Mouse (Mus musculus) splenic B cell, adult 2 months (primary cell): Measurements from ENCODE around the gene Lrrc1.

Experiments
- DNase-seq: peaks from one replicate; pipeline ENCODE4 v3.0.0-alpha.2; 2011; ENCODE audit warnings: low read depth, low spot score
- H3K27me3 ChIP-seq: 2 replicates; pipeline ENCODE4 v1.6.1; 2012; ENCODE audit warnings: mild to moderate bottlenecking, low read length, moderate library complexity, mixed read lengths; ENCODE audit not compliant: control insufficient read depth, poor library complexity, insufficient read depth, severe bottlenecking
- H3K36me3 ChIP-seq: 2 replicates; pipeline ENCODE4 v1.6.1; 2012; ENCODE audit warnings: mild to moderate bottlenecking, low read length, moderate library complexity, mixed read lengths; ENCODE audit not compliant: control insufficient read depth, poor library complexity, insufficient read depth, severe bottlenecking

Gene Lrrc1

DNA sequence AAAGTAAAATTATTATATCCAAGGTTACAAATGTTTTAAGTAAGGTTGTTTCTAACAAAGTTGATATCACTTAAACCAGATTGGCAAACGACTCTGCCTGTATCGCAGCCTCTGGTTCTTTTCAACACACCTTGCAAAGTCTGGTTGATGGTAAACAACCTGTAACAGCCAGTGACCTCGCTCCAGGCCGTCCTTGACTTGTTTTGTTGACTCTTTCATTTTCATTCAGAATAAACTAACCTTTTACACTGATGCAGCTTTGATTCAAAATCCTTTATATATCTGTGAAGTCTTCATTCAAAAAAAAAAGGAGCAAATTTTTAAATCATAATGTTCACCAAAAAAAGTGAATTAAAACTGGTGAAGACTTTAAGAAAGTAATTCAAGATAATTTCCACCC, 147.6 kb downstream of the Lrrc1 start:
- DNase-seq: no peak
- H3K36me3 ChIP-seq: no peaks in the 10 kb centered on the region
- H3K27me3 ChIP-seq: no peaks in the 10 kb centered on the region

DNA sequence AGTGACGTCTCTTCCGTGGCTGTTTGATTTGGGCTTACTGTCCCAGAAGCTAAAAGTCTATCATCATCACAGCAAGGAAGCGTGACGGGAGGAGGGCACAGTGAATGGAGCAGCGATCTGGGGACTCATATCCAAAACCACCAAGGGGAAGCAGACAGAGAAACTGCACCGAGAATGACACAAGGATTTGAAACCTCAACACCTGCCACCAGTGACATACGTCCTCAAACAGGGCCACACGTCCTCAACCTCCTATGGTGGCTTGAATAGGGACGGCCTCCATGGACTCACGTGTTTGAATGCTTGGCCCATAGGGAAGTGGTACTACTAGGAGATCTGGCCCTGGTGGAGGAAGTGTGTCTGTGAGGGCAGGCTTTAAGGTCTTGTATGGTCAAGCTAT, 153.4 kb downstream of the Lrrc1 start:
- Histone ChIP-seq H3K36me3 (no peaks in the 10 kb centered on the region), H3K27me3 (no peaks in the 10 kb centered on the region)
- no peak for DNase-seq

DNA sequence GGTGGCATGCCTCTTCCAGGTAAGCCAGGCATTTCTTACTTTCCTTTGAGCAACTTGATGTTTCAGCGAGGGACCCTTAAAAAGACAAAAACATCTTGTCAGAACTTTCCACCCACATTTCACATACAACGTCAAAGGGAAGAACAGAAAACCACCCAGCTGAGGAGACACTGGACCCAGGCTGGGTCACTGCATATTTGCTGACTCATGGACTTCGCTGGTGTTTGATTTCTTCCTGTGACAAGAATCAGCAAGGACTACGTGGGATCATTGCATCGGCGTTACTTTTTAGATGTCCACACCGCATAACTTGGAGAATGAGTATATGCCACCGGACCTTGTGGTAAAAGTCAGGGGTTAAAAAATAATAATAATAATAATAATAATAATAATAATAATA, 155.7 kb downstream of the Lrrc1 start:
- no peaks in the 10 kb centered on the region for H3K36me3 ChIP-seq
- DNase-seq: no peak
- no peaks in the 10 kb centered on the region for H3K27me3 ChIP-seq

DNA sequence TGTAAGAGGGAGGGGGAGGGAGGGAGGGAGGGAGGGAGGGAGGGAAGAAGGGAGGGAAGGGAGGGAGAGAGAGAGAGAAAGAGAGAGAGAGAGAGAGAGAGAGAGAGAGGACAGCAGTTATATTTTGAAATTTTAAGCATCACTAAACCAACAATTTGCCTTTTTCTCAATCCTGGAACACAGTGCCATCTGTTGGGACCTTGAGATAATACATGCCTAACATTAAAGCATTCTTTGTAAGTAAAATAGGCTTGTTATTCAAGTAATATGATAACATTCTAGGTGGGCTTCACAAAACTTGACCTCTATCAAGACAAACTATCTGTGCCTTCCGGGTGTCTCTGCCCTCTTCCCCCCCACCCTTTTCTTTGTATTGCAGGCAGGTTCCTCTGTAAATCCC, 157.9 kb downstream of the Lrrc1 start:
- H3K36me3 ChIP-seq: no peaks in the 10 kb centered on the region
- peak; percentile 15 for DNase-seq
- H3K27me3 ChIP-seq: no peaks in the 10 kb centered on the region

DNA sequence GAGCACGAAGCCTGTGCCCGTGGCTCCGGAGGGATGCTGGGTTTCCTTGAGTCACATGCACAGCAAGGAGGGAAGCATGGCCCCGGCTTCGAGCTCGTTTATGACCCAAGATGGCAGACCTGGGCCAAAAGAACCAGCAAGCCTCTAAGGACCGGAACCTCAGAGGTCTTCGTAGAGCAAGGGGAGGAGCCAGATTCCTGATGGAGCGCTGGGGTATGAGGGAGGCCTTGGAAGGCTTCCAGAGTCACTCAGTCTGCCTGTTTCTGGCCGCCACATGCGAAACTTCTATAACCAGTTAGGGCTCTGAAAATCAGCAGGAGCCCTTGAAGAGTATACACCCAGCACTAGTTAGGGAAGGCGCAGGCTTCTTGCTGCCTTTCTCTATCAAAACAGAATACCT, 159.1 kb downstream of the Lrrc1 start:
- no peaks in the 10 kb centered on the region for H3K36me3 ChIP-seq
- no peaks in the 10 kb centered on the region for H3K27me3 ChIP-seq
- no peak for DNase-seq

DNA sequence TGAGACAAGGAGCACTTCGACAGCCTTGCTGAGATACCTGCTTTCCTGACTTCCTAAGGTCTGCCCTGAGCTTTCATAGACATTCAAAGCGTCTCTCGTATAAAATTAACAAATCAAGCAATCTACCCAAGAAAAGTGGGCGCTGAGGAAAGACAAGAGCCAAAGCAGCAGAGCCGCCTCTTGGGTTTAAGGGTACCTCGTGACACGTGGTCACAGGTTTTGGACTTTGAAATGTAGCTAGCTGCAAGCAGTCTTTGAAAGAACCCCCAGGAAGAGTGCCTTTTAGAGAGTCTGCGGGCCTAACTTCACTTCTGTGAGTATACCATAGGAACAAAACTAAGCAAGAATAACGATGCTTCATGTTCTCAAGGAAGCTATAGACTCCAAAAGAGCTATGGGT, 160.0 kb downstream of the Lrrc1 start:
- Histone ChIP-seq H3K36me3 (no peaks in the 10 kb centered on the region), H3K27me3 (no peaks in the 10 kb centered on the region)
- no peak for DNase-seq

DNA sequence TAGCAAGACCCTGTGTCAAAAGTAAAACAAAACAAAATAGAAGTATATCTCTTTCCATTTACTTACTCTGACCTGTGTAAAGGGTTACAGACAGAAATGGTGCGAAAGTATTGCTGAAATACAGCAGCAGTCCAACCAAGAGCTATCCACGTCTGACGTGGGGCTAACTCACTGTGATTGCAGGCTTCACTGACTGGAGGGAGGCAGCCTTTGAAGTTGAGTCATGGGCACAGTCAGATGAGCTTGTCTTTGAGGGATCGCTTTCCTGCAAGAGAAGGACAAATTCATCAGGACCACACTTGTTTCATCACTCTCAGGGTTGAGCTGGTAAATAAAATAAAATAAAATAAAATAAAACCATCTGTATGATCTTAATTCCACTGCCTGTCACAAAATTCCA, 160.7 kb downstream of the Lrrc1 start:
- no peak for DNase-seq
- no peaks in the 10 kb centered on the region for H3K36me3 ChIP-seq
- no peaks in the 10 kb centered on the region for H3K27me3 ChIP-seq

DNA sequence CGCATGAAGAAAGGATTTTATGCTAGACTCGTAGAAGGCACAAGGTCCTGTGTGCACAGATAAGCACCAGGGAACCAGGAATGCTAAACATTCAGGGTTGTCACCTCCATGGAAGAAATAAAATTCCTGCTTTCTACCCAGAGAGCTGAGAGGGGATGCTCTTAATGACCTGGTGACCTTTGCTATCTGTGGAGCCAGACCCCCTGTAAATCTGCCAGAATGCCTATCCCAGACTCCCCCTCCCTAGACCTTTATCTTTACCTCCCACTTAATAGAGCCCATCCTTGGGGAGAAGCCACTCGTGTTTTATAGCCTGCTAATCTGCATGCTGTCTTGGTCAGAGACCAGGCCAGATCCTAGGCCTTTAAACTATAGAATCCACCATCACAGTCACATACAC, 162.2 kb downstream of the Lrrc1 start:
- no peaks in the 10 kb centered on the region for H3K27me3 ChIP-seq
- no peak for DNase-seq

DNA sequence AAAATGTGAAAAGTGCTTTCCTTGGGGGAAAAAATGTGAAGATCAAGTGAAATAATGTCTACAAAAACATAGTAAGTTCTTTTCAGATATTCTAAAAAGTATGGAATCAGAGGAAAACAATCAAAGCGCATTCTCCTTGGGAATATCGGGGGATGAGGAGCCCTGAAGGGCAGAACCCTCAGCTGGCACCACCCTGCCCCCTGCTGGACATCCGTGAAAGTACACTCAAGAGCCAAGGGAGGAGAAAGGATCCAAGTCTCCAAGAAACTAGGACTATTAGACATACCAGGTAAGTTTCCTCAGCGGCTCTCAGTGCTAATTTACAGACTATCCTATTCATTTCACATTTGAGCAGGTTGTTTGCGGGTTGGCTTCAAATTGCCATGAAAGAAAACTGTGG, 163.1 kb downstream of the Lrrc1 start:
- Histone ChIP-seq H3K36me3 (no peaks in the 10 kb centered on the region), H3K27me3 (no peaks in the 10 kb centered on the region)
- peak; percentile 44 for DNase-seq

More for the DNA sequence above, 162.2 kb downstream of the Lrrc1 start:
- H3K36me3 ChIP-seq: no peaks in the 10 kb centered on the region
